Mouse (Mus musculus) erythroid progenitor cell, adult 5-6 weeks (primary cell): ENCODE results near the gene Rab26. TPM values are rescaled to one million over a fixed set of nuclear protein-coding genes. Genes with fewer than 3 reads are reported as not detected.

ENCODE experiments used
- ATAC-seq: replicated peaks from 2 replicates; pipeline ENCODE4 v1.8.0; 2016; ENCODE audit warnings: moderate number of reproducible peaks, mild to moderate bottlenecking, moderate TSS enrichment, inconsistent platforms; ENCODE audit not compliant: poor library complexity, low FRiP score, severe bottlenecking
- total RNA-seq, 2 experiments: library from RNA; stranded (forward) in 1 of 2; stranded (reverse) in 1 of 2; fragments of 150-400 nt in 1 of 2; fragments of 186-747, 209-891 nt in 1 of 2; gene quantifications; 2 replicates each; pipeline versions ENCODE4 v1.2.3 to v1.2.4; 2015 to 2017; ENCODE audit warnings: low replicate concordance in 2 of 2

The Rab26 gene
- total RNA-seq, 2 experiments from 2014 or later, result not detected

GRCm38 (mm10) chr17:24548921-24549617 lies 15.1 kb upstream of the Rab26 start:
- ATAC-seq, result peak; percentile 64

DNA sequence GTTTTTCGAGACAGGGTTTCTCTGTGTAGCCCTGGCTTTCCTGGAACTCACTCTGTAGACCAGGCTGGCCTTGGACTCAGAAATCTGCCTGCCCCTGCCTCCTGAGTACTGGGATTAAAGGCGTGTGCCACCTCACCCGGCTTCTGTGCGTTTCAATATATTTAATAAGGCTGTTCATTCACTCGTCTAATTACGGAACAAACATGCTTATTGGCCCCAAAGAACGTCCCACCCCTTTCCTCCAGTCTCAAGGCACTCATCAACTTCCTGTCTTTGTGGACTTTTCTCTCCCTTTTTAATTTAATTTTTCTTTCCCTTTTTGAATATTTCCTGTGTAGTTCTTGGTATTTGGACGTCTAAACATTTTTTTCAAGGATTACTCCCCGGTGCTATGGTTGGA lies 14.4 kb upstream of the Rab26 start:
- no peak for ATAC-seq

DNA sequence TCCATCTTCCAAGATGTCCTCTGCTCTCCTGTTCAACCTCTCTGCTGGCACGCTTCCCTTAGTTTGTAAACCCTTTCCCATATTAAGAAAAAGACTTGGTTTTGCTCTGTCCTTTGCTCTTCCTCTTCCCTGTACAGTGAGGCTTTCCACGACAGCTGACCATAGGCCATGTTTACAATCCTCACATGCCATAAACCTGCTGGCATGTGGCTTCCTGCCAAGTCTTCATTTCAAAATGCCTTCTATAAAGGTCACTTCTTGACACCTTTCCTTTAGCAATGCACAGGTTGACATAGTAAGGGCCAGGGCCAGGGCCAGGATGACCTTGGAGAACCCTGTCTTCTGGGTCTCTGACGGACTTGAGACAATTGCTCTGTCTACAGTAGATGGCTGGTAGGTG lies 12.2 kb upstream of the Rab26 start:
- no peak for ATAC-seq

DNA sequence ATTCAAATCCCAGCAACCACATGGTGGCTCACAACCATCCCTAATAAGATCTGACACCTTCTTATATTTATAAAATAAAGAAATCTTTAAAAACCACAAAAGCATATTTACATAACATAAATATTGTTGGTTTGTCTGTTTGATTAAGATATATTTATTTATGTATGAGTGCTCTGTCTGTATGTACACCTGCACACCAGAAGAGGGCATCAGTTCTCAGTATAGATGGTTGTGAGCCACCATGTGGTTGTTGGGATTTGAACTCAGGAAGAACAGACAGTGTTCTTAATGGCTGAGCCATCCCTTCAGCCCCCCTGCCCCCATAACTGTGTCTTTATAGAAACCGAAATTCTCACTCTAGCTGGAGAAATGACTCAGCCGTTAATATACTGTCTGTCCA lies 11.2 kb upstream of the Rab26 start:
- ATAC-seq, result no peak

GRCm38 (mm10) chr17:24544613-24545012 lies 10.6 kb upstream of the Rab26 start:
- no peak for ATAC-seq

DNA sequence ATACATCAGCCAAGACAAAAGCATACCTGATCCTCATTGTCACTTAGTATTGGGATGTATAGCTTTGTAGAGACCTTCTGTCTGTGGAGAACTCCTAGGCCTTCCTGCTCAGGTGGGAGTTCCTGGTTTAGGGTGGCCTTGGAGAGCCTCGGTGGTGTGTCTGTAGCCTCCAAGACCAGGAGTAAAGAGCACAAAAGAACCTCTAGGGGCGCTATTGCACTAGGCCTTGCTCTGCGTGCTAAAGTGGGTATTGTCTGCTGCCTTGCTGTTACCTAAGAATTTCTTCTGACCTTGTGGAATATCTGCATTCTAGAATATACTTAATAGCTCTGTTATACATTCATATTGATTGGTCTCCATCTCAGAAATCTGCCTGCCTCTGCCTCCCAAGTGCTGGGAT lies 6.4 kb upstream of the Rab26 start:
- ATAC-seq, result peak; percentile 93

GRCm38 (mm10) chr17:24538950-24539349 lies 4.9 kb upstream of the Rab26 start:
- ATAC-seq, result no peak

DNA sequence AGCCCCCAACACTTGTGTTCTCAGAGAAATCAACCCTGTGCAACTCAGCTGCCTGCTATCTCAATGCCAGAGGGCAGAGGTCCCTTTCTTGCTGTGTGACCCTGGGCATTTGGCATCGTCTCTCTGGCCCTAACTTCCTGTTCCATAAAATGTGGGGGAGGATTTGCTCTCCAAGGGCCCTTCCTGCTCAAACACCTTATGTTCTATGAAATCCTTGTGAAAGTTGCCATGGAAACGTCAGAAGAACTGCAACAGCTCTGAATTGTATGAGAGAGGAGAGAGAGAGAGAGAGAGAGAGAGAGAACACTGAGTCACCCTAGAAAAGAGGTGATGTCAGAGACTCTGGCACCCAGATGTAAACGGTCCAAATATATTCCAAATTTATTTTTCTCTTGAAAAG lies 3.5 kb upstream of the Rab26 start:
- no peak for ATAC-seq

- ATAC-seq, result no peak
These were observed 1.3 kb upstream of the Rab26 start for GRCm38 (mm10) chr17:24535300-24535699.

DNA sequence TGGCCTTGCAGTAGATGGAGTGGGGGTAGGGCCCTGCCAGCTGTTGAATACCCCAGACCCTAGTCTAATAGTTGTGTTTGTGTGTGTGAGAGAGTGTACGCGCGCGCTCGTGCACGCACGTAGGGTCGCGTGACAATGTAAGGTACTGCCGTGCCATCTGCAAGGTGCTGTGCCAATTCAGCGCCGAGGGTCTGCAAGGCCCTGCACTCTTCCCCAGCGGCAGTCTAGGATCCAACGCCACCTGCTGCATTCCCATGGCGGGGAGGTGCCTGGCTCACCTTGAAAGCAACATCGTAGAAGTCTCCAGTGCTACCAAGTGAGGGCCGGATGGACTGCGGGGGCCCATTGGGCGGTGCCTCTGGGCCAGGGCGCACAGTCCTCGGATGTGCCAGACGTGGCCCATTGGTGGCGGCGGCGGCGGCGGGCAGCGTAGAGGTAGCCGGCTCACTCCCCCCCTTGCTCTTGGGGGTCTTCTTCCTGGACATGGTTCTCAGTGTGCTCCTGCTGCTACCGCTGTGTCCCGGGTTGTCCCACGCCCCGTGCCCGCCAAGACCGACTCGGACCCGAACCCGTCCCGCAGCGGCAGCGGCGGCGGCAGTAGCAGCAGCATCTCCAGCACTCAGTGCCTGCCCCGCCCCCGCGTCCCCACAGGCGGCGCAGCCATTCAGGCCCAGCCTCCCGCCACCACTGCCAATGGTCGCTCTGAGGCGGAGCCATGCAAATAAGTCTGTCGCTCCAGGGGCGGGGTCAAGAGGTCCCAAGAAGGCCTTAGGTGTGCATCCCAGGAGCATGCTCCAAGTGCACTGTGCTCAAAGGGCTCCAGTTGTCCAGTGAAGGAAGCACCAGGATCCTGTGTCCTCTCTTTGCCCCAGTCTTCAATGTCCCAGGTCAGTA lies 664 bp downstream of the Rab26 start:
- ATAC-seq, result peak; percentile 95

- ATAC-seq, result no peak
These were observed 2.0 kb downstream of the Rab26 start for GRCm38 (mm10) chr17:24532045-24532444.

- no peak for ATAC-seq
These were observed 2.9 kb downstream of the Rab26 start for GRCm38 (mm10) chr17:24531064-24531463.

GRCm38 (mm10) chr17:24530361-24531050 lies 3.5 kb downstream of the Rab26 start:
- ATAC-seq, result no peak

DNA sequence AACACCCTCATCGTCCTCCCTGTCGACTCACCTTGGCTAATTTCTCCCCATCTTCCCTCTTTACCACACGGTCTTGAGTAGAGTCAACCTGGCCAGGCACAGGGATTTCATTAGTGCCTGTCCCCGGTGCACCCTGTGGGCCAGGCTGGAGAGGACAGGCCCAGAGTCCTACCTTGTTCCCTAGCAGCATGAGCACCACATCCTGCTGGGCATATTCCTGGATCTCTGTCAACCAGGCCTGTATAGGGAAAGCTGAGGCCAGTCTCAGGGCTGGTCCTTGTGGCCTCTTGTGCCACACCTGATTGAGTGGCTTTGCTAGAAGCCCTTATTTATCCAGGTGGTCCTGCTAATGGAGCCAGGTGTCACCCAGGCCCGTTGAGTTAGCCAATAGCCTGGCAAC lies 4.1 kb downstream of the Rab26 start:
- ATAC-seq, result no peak

DNA sequence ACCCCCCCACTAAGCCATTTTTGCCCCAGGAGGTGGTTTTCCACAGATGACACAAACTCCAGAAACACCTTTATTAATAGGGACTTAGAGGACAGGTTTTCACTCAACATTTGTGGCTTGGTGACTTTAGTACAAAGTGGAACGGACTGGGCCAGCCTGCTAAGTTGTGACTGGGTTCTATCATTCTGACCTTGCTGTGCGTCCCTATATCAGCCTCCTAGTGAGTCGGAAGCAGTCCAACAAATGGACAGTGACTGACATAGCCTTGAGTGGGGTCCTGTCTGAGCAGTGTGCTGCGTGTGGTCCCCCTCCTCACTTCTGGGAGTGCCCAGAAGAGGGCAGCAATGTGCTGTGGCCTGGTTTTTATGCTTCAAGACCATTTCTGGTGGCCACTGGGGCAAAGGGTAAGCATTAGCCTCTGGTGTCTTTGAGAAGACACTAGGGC lies 5.0 kb downstream of the Rab26 start:
- ATAC-seq, result no peak

GRCm38 (mm10) chr17:24528560-24528918 lies 5.5 kb downstream of the Rab26 start:
- no peak for ATAC-seq

DNA sequence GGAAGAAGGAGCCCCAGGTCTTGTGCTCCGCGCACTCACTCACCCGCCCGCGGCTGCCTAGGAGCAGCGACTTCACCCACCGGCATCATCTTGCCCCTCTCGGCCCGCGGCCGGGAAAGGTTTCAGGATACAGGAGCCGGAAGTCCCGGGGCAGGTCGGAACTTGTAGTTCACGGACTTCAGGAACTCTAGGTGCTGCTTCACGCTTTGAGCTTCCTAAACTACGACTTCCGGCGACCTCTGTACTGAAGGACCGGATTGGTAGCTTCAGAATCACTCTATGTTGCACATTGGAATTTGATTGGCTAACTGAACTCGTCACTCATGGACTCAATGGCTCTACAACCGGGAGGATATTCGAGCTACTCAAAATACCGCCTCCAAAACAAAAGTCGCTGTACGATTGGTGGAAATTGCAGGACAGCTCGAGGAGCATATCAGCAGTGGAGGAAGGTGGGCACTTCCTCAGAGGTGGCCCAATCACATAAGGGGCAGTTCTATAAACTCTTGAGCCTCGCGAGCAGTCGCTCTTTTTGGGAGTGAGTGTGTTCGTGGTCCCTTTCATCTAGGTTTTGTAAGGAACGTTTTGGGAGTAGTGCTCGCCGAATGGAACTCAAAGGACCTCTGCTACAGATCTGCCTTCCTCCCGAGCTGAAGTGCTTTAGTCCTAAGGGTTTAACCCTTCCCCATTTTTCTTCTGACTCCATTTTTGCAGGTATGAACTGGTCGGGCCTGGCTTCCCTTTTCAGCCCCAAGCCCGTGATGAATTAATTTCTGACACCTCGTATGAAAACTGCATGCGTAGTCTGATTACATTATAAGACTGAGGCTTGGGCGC lies 6.1 kb downstream of the Rab26 start, which contains the start of gene Traf7:
TSS of gene Traf7 (minus strand) at position 216 of the 837 bp plus-strand sequence.
- ATAC-seq, result peak; percentile 91

DNA sequence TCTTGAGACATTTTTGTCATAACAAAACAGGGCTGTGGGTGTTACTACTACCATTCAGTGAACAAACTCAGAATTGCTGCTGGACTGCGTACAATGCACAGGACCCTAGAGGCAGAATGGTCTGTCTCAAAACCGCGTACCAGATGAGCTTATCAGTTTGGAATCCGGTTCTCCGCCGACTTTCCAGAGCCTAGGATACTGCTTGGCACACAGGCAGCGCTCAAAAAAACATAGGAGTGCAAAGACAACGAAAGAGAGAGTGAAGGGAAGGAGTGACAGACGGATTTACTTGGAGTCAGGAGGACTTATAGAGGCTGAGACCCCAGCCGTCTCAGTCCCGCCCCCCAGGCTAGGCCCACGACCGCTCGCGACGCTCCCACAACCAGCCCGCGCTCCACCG lies 6.7 kb downstream of the Rab26 start:
- no peak for ATAC-seq

DNA sequence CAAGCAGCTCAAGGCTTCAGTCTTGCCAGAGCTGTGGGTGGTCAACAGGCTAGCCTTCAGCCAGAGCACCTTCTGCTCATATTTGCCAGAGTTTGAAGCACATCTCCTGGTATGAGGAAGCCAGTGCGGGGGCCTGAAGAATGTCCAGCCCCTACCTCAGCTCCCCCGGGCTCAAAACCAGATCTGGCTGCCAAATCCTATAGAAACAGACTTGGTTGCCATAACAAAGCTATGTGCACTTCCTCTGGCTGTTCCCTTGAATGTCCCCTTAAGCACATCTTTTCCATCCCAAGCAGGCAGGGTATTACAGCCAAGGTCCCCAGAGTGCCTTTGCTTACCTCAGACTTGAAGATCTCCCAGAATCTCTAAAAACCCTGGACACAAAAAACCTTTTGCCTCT lies 9.3 kb downstream of the Rab26 start:
- ATAC-seq, result no peak

DNA sequence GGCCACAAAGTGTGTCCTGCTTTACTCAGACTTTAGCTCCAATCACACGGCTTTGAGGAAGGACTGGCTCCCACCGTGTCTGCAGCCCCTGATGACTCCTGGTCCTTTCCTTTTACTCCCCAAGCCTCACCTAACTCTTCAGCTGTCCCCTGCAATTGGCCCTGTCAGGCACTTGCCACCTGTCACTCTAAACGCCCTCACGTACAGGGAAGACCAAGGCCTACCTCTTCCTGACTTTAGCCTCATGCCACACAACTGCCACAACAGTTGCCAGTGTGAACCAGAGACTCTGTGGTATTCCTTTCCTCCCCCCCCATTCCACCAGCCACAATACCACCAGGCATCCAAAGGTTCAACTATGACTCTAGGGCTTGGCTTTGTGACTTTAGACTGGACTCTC lies 13.6 kb downstream of the Rab26 start:
- no peak for ATAC-seq
